Mouse (Mus musculus): ENCODE results near the gene Xlr5c.
"Not testable (repeated sequence)": the region's sequence is repeated elsewhere in the genome, so short reads cannot be mapped to it uniquely, and the experiment has no call there.

Xlr5c gene

GRCm38 (mm10) chrX:73292876-73293275 is at the start of gene Xlr5c, which contains the start of gene Xlr5a:
Xlr5c (minus strand) TSS chrX:73292976.
Xlr5a (minus strand) TSS chrX:73292976.
- not testable (repeated sequence) for DNase-seq (ENCODE audit: low read depth, low spot score)

DNA sequence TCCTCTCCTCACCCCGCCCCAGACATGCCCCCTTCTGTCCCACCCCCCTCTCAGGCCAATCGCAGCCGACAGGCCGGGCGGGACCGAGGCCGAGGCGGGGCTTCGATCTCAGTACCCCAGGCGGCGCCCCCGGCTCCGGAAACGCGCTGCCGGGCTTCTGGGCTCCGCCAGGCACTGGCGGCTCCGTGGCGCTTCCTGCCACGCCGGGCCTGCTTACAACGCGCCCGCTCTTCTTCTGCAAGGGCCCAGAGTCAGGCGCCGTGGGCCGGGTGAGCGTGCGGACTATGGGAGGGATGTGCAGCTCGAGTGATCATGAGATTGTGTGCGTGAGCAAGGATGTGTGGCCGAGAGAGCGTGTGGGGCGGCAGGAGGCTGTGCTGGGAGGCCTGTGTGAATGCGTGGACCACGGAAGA is 49.7 kb upstream of the Xlr5c start, which contains the start of gene Zfp275:
Zfp275 (plus strand) TSS at position 139 of the 413 bp plus-strand sequence.
- peak; percentile 69 for DNase-seq (ENCODE audit: low read depth, low spot score)

GRCm38 (mm10) chrX:73342068-73342467 is 49.3 kb upstream of the Xlr5c start:
- DNase-seq (ENCODE audit: low read depth, low spot score) = peak; percentile 2

- no peak for DNase-seq (ENCODE audit: low read depth, low spot score)
These were observed 48.7 kb upstream of the Xlr5c start for GRCm38 (mm10) chrX:73341473-73341872.

DNA sequence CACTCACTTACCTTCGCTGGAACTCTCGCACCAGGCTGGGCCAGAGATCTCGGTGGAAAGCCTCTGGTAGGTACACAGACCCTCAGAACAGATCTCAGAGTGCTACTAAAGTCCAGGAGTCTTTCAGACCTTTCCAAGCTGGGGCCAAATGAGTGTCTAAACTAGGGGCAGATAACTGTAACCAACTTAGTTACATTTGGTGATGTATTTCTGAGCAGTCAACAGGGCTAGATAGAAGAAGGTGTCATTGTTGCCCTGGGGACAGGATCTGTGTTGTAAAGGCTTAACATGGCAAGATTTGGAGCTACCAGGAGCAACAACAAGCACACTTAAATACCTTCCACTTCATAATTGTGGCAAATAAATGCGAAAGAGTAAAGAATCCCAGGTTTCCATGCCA is 44.0 kb upstream of the Xlr5c start, which contains the start of gene Gm45015:
Gm45015 (minus strand) TSS at position 101 of the 400 bp plus-strand sequence.
- no peak for DNase-seq (ENCODE audit: low read depth, low spot score)

DNA sequence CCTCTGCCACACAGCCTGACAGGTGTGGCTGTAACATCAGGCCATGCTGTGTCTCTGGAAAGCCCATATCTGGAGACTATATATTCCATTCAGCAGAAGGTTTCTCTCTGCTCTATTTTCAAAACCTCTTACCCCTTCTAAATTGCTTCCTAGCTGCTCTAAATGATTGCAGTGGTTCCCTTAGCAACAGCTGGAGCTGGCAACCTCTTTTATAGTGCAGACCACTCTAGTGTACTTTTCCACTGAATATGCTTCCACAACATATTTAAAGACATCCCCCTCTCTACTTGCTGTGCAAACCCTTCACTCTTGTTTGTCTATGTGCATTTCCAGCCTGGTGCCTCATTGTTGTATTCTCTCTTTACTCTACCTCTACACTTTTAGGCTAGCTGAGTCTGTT is 40.8 kb upstream of the Xlr5c start:
- no peak for DNase-seq (ENCODE audit: low read depth, low spot score)

- no peak for DNase-seq (ENCODE audit: low read depth, low spot score)
These were observed 34.4 kb upstream of the Xlr5c start for GRCm38 (mm10) chrX:73327215-73327614.

- DNase-seq (ENCODE audit: low read depth, low spot score) = no peak
These were observed 28.3 kb upstream of the Xlr5c start for GRCm38 (mm10) chrX:73321029-73321428.

- DNase-seq (ENCODE audit: low read depth, low spot score) = peak; percentile 72
These were observed 19.7 kb upstream of the Xlr5c start for GRCm38 (mm10) chrX:73312522-73312921.

DNA sequence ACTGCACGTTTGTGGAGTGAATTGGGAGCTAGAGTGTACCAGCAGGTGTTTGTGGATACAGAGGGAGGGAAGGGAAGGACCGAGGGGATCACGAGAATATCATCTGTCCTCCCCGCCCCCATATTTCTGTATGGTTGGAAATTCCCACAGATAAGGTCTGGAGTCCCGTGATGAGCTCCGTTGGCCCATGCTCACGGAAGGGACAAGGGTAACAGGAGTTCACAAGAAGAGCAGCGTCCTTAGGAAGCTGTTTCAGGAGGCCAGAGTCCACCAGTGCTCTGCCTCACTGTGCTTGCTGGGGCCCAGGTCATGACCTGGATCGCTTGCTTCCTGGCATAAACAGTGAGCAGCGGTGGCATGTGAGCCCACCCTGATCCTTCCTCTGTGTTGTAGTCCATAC is 3.0 kb upstream of the Xlr5c start:
- DNase-seq (ENCODE audit: low read depth, low spot score) = not testable (repeated sequence)

GRCm38 (mm10) chrX:73265270-73265669 is 27.5 kb downstream of the Xlr5c start, which contains the start of gene Xlr3c:
Xlr3c (minus strand) TSS chrX:73265390.
- not testable (repeated sequence) for DNase-seq (ENCODE audit: low read depth, low spot score)

- DNase-seq (ENCODE audit: low read depth, low spot score) = not testable (repeated sequence)
These were observed 30.3 kb downstream of the Xlr5c start for GRCm38 (mm10) chrX:73262428-73262827.

DNA sequence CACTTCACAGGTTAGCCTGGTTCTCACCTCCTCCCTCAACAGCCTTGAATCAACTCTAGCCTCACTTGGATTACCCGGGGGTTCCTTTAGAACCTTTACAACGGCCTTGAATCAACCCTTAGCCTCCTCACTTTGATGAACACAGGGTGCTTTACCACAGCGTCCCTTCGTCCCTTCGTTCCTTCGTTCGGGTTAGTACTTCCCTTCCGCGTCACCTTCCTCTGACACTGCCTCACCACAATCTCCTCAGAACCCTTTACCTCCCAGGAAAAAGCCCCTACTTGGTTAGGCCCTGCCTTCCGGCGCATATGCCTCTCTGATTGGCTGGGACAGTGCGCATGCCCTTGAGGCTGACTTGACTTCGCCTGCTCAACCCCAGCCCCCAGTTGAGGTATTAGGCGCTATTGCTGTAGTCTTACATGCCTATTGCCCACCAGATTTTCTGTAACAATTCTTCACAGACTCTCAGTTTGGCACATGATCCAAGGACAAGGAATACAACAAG is 49.9 kb downstream of the Xlr5c start, which contains the start of gene Xlr4c:
Xlr4c (minus strand) TSS at position 310 of the 505 bp plus-strand sequence.
- DNase-seq (ENCODE audit: low read depth, low spot score) = not testable (repeated sequence)
